Mouse (Mus musculus): ENCODE results near the gene Fgfr3.
A peak's percentile ranks its signal among the peaks of the same experiment; 100 is the strongest.

Gene Fgfr3

DNA sequence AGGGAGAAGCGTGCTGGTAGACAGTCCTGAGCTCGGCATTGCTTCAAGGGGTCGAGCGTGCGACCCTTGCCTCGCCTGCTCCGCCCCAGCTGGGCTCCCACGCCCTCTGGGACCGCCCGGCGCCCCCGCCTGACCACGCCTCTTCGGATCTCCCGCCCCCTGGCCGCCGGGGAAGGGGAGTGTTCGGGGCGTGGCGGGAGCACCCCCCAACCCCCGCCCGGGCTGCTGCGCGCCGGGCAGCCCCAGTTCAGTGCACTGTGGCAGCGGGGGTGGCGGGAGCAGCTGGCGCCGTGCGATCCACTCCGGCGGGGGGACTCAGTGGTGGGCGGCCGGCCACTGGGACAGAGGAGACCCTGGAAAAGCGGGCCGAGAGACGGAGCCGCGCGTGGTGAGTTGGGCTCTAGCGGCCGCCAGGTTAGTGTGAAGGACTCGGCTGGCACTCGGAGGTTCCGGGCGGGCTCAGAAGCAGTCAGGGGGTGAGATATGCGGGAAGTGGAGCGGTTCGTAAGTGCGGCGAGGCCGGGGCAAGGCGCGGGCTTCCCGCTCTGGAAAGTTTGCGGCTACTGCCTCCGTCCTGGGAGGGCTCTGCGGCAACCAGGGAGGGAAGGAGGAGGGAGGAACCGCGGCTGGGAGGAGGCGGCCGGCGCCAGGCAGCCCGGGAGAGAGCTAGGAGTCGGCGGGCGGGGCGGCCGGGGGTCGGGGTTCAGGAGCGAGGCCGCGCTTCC lies at the start of gene Fgfr3:
Fgfr3 (plus strand) TSS at position 134 of the 725 bp plus-strand sequence.
- peak; percentile 72 for DNase-seq

DNA sequence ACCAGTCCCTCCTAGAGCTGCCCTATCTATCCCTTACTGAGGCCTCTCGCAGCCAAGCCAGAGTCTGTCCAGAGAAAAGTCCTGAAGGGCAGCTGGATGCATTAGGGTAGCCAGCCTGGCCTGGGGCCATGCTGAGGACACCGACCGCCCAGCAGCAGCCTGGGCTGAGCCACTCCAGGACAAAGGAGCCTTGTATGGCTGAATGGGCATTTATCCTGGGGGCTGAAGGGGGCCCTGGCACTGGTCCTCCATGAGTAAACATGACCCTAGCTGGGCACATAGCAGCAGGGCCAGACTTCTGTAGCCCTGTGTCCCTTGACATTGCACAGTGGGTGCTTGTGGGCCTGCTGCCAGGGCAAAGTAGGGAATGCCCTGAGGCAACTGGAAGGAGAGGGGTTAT lies 47.0 kb upstream of the Fgfr3 start:
- no peak for DNase-seq

DNA sequence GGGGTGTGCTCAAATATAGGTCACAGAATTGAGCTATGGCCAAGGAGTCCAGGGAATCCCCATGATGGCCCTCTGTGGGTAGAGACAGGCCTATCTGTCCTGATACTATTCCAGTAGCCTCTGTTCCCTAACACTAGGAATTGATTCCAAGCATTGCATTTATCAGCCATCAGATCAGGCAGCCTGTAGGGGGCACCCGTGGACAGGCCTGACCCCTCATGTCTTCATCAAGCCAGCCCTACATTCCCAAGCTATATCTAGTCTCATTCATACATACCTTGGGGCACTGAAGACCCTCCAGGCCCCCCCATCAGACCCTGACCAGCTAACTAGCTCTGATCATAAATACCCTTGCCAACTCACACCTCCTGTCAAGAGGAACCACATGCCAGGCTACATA lies 45.5 kb upstream of the Fgfr3 start:
- peak; percentile 71 for DNase-seq

DNA sequence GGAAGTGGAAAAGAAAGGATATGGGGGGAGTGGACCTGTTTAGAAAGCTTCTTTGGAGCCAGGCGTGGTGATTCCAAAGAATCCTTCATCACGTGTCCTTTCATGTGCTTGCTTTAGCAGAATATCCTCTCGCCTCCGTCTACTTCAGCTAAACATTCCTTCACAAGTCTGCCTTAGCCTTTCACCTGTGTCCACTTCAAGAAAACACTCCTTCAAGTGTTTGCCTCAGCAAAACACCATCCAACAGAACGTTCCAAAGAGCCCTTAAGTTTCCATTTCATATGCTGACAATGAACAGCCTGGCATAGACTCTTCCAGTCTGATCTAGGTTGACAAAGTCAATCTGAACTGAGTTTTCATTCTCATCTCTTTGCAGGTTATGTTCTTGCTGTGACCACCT lies 43.2 kb upstream of the Fgfr3 start:
- DNase-seq, result no peak

DNA sequence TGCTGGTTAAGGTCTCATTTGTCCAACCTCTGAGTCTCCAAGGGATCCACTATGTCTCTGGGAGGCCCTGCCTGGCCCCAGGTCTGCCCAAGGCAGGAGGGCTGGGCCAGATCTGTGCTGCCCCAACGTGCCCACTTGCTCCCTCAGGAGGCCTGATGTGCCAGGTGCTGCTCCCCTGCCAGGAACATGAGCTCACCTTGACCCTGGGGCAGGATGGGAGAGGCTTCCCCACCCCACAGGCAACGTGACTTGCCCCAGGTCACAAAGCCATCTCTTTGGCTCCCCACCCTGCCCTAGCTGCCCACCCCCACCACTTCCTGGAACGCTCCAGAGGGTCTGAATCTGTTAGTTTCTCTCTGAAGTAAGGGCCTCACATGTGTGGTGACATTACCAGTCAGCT lies 40.4 kb upstream of the Fgfr3 start:
- DNase-seq, result no peak

DNA sequence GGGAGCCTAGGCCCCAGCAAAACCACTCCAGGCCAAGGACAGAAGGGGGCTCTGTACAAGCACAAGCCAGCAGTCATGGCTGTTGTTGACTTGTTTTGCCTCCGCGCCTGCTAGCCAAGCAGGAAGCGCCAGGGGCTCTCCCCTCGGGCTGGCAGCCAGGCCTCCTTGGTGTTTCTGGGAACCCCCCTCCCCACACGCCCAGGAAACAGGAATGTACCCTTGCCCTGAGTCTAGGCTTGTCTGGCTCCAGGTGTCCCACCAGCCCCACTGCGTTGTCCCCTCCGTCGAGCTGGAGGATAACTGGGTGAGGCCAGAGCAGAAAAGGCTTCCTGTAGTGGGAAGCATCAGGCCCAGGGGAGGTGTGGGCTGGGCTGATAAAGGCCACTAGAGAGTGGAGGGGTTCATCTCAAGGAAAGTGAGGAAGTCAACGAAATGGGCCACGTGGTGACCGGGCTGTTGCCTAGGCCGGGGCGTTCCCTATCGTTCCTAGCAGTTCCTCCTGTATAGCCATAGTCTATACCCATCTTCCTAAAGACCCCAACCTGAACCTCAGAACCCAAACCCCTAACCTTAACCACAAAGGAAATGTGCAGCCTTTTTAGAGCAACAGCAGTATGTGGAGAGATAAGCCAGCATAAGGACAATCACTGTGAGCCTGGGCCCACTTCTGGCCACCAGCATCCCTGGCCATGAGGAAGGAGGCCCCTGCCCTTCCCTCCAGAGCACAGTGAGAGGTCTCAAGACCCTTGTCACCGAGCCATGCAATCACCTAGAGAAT lies 39.7 kb upstream of the Fgfr3 start:
- DNase-seq, result no peak

DNA sequence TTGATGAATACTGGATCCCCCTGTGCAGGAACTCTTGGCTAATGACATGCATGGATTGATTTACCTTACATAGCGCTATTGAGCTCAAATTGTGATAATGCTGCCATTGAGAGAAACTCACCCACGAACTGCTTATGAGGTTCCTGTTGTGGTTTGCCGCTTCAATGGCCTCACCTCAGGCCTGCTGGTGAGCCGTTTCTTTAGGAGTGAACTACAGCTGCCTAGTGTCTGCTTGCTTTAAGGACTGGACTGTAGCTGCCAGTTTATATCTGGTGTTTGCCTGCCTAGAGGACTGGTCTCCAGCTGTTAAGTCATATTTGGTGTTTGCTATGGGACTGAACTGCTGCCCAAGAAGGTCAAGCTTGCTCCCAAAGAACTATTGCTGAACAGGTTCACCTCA lies 38.5 kb upstream of the Fgfr3 start:
- DNase-seq, result no peak

DNA sequence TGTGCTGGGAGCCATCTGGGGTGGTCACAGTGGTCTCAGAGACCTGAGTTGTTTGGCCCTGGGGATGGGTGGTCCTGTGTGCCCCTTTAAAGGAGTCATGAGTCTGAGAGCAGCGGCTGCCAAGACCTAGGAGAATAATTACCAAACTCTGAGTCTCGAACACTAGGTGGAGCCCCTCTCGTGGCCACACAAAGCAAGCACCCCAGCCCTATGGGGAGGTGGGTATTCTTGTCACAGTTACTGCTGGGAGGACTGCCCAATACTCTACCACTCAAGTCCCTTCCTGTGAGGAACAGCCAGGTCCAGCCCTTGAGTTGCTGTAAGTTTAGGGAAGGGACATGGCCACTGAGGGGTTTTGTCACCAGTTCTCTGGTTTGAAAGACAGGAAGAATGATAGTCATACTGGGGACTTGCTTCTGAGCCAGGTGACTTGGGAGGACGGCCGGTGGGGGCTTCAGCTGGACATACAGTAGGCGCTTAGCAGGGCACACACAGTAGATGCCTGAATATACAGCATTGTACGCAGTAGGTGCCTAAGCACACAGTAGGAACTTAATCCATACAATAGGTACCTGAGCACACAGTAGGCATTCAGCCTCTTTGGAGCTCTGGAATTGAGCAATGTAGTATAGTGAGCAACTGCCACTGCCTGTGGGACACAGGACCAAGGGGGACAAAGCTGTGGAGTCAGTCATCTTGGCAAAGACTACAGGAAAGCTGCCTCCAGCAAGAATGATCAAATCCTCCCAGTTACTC lies 37.4 kb upstream of the Fgfr3 start:
- DNase-seq, result peak; percentile 51

DNA sequence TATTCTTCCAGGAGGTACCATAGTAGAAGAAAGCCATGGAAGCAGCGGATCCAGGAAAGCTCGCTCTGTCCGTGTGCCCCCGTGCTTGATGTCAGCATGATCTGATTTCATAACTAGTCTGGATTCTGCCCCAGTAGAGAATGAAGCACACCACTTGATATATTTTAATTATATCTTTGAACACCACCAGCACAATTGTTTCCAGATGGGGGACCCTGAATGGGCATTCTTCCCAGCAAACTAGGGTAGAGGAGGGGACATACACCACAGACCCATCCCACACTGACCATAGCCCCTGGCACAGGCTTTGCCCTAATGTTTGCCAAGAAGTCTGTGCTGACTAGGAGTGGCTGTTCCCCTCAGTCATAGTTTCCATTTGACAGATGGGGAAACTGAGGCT lies 36.5 kb upstream of the Fgfr3 start:
- DNase-seq, result no peak

DNA sequence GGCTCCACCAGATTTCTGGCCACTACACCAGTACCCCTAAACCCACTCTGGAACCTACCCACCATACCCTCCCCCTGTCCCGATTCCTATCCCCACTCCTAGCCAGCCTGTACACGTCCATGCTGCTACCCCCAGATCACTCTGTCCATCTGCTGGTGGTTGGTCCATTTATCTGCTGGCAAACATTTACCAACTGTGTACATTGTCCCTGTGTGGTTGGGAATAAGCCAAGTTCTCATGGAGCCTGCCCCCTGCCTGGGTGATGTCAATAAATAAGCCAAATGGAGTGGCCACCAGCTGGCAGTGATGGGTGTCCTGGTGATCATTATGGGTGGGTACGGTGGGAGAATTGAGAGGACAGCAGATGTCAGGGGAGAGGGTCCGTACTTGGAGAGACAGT lies 34.3 kb upstream of the Fgfr3 start:
- DNase-seq, result no peak

DNA sequence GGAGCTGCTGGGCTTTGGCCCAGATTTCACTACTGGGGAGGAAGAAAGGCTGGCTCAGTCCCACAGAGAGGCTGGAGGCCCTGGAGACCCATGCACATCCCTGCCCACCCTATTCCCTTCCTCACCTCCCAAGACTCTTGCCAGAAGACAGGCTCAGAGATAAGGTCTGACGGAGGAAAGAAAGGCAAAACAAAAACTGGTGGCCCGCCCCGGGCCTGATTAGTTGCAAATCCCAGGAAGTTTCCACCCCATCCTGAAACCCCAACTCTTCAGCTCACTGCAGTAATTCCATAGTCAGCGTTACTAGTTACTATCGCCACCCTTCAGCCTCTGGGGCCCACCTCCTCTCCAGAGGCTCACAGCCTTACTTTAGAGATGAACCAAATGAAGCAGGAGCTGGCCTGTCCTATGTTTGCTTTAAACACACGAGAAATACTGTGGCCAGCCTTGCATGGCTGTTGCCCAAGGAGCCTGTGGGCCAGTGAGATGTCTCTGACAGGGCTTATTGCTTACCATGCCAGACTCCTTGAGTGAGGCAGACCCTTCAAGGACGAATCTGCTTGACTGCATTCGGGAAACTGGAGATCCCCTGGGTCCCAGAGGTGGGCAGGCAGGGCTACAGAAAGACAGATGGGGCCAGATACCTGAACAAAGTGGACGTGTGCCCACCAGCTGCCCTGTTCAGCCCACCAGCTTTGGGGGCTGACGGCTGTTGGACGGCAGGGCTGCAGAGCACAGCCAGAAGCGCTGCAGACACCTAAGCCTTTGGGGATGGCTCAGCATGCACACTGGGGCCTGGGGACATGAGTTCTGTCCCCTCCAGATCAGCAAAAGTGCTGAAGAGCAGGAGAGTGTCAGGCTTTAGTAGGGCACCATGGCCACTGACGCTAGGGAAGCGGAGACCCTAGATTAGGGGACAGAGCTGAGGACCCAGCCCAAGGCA lies 32.9 kb upstream of the Fgfr3 start:
- no peak for DNase-seq

DNA sequence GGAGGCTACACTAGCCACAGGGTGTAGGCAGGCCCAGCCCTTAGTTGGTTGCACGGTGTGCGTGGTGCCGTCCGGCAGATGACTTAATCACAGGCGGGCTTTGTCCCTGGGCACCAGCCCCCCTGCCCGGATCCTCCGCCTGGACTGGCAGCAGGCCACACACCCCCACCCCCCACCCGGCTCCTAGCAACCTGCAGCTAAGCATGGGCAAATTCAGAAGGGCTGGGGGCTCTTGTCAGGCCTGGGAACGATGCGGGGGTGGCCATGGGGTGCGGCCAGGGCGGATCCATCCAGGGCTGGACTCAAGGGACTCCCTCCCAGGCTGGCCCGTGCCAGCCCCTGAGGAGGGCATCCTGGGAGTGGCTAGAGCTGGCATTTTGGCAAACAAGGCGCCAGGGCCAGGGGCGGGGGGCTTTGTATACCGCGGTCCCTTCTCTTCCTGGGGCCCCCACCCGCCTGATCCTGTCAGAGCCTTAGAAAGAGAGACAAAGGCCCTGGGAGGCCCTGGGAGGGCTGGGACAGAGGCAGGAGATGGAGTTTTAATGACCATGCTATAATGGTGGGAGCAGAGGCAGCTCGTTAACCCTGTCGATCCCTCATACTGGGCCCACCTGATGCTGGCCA lies 32.1 kb upstream of the Fgfr3 start:
- no peak for DNase-seq

DNA sequence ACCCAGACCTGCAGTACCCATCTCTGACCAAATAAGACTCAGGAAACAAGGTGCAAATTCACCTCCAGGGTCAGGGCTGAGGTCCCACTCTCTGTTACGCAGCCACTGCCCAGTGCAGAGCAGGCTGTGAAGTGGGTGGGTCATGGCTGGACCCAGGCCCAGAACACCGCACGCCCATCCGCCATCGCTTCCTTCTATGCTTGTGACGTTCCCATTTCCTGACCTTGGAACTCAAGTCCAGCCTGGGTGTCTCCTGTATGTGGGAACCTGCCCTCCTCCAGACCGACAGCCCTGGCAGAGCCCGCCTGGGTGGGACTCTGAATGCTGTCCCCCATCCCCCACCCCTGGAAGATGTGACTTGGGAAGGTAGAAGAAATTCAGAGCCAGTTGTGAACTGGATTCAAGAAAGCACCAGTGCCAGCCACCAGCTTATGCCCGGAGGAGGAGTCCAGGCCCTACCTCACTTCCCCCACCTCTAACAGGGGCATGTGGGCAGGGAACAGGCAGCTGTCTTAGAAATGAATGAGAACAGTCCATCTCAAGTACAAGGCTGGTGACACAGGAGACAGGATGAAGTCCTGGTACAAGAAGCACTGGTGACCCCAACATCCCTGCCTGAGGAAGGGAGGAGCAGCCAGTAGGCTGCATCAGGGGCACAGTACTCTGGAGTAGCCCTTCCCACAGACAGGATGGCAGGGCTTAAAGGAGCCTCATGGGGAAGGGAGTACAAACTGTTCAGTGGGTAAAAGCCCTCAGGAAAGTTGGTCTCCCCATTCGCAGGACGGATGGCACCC lies 31.4 kb upstream of the Fgfr3 start:
- no peak for DNase-seq

DNA sequence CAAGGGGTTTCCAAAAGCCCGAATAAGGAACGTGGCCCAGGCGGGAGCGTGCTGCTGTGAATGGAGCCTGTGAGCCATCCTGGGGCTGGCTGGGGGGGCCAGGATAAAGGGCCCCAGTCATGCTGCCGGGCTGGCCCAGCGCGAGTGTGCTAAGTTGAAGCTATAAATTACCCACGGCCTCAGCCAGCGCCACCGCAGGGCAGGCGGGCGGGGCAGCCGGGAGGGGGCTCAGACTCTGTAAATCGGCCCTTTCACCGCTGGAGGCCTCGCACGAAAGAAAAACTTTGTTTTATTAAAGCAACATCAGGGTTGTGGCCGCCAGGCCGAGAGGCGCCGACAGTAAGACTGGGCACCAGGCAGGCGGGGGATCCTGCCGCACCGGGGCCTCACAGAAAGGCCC lies 29.1 kb upstream of the Fgfr3 start:
- DNase-seq, result peak; percentile 31

DNA sequence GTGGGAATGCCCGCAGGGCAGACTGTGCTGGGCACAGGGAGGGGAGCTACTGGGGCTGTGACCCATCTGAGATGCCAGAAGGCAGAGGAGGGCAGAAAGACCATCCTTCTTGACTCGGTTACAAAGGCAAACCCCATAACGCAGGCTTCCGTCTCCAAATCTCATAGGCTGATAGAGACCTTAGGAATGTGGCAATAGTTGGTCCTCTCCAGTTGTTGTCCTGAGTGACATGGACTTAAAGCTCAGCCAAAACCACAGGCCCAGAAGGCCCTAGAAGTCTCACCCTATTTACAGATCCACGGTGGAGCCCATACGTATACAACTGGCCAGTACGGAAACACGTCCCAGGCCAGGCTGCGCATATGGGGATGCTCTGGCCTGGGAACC lies 27.0 kb upstream of the Fgfr3 start:
- DNase-seq, result no peak

DNA sequence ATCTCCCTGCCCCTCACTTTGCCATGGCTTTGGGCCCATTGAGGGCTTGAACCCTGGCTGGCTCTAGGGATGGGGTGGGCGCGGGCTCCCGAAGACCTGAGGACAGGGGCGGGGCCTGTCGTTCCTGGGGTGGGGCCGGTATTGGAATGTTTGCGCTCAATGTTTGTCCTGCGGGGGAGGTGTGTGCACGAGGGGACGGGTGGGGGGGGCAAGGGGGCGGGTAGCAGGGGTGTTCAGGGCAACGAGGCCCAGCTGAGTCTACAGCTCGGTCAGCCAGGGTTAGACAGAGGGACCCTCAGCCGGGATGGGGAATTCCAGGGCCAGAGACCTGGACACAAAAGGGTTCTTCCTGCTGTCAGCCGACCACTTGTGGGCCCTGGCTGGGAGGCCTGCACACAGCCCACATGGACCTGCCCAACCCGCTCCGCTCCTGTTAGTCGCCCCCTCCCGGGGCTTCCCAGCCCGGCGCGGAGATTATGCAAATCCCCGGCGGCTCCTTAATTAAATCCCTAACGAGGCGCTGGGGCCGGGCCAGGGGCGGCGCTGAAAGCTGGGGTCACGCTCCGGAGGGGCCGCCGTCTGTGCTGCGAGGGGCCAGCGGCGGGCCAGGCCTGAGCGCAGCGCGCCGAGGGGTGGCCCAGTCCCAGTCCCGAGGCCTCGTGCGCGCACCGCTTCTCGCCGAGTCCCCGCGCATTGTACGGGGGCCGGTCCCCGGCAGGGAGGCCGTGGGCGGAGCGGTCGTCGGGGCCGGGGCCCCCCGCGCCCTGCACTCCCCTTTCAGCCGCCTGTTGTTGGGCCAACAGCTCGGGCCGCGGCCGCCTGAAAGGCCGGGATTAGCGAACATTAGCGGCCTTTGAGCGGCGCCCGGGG lies 26.4 kb upstream of the Fgfr3 start:
- DNase-seq, result peak; percentile 38

DNA sequence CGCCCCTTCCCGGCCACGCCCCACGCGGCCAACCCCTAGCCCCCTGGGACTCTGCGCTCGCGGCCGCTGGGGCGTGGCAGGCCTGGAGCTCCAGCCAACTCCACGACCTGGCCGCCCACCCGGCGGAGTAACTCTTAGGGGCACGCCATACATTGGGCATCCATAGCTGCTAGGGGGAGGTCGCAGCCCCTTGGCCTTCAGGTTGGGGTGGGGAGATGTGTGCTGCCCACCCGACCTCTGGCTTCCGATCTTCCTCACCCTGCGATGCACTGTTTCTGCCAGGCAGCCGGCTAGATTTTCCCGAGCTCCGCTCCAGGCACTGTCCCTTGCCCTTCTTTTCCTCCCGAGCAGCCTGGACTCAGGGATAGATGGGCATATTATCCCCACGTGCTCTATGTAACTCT lies 25.8 kb upstream of the Fgfr3 start:
- DNase-seq, result no peak

DNA sequence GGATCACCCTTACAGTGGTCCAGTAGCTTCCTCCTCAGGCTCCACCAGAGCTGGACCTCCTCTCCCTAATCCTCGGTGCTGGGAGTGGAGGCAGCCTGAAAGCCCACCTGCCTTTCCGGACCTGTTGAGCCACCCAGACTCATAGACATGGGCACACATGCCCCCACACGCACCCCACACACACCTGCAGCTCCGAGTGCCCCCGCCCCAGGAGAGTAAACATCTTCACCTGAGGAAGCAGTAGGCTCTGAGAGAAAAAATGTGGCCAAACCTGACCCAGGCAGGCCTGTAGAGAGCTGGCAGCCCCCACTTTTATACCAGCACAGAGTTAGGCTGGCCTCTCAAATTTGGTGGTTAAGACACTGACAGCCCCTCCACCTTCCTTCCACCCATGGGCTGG lies 25.0 kb upstream of the Fgfr3 start:
- DNase-seq, result no peak

DNA sequence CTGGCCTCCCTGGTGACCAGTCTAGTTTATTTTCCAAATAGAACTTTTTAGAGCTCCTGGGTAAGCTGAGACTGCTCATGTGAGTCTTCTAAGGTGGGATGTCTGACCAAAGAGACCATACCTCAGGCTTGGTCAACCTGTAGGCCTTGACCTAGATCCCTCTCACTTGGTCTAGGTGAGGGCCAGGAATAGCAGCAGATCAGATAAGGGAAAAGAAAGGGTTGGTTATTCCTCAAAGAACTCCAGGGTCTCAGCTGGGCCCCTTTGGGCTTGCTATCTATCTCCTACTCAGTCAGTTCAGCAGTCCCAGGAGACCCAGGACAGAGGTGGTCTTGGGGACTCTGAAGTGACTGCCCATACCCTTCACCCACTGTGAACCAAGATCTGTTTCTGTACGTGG lies 23.9 kb upstream of the Fgfr3 start:
- DNase-seq, result no peak

DNA sequence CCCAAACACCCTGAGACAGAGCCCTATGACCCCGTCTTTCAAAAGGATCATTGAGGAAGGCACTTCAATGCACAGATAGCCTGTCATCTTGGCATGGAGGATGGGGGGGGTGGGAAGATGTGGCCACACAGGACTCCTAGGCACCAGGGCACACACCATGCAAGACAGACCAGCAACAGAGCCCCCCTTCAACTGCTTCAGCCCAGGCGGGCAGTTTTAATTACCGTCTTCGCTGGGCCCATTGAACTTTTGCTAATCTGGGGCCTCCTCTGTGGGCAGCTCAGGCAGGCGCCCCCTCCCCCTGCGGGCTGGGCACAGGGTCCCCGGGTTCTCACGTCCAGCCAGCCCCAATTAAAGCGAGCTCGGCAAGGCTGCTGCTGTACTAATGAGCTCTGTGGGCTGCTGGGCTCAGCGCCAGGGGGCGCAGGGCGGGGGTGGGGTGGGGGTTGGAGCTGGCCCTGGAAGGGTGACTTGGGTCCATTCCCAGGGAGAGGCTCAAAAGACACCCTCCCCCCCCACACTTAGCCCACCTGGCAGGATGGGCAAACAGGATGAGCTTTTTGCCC lies 23.4 kb upstream of the Fgfr3 start:
- no peak for DNase-seq
